Mouse (Mus musculus): Measurements from ENCODE around the gene Nat8f5.
"Not testable (repeated sequence)": the region's sequence is repeated elsewhere in the genome, so short reads cannot be mapped to it uniquely, and the experiment has no call there.

The Nat8f5 gene

DNA sequence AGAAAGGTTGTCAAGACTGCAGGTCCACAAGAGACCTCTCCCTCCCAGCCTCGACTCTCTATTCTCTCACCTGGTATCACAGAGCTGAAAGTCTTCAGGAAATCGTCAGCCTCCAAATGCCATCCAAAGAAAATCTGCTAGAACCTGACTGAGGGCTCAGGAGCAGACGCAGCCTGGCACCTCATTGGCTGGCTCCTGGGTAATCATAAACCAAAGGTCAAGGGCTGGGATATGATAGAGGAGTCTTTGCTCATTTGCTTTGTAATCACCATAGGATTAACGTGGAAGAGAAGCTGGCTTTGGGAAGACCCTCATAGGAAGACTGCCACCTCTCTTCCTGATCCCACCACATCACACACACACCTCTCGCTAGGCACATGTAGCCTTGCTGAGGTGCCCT, at the start of gene Nat8f5, which contains the start of gene Nat8f6:
Nat8f5 (minus strand) TSS at position 136 of the 400 bp plus-strand sequence.
Nat8f6 (minus strand) TSS at position 118 of the 400 bp plus-strand sequence.
- DNase-seq (ENCODE audit: low spot score in 2 of 2) = no peak

DNA sequence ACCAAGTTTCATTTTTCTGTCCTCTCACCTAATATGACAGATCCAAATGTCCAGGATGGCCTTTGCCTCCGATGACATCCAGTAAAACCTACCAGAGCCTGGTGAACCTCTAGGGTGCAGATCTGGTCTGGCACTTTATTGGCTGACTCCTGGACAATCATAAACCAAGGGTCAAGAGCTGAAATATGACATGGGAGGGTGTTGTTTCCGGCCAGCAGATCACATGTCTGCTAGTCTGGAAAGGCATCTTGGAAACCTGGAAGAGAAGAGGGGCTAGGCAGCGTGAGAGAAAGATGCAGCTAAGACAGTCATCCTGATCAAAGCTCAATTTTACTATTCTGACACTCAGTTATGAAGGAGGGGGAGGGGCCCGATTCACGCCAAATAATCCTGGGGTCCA, 48.2 kb upstream of the Nat8f5 start, which contains the start of gene Nat8f2:
Nat8f2 (minus strand) TSS at position 153 of the 400 bp plus-strand sequence.
- not testable (repeated sequence) for DNase-seq (ENCODE audit: low spot score in 2 of 2)

DNA sequence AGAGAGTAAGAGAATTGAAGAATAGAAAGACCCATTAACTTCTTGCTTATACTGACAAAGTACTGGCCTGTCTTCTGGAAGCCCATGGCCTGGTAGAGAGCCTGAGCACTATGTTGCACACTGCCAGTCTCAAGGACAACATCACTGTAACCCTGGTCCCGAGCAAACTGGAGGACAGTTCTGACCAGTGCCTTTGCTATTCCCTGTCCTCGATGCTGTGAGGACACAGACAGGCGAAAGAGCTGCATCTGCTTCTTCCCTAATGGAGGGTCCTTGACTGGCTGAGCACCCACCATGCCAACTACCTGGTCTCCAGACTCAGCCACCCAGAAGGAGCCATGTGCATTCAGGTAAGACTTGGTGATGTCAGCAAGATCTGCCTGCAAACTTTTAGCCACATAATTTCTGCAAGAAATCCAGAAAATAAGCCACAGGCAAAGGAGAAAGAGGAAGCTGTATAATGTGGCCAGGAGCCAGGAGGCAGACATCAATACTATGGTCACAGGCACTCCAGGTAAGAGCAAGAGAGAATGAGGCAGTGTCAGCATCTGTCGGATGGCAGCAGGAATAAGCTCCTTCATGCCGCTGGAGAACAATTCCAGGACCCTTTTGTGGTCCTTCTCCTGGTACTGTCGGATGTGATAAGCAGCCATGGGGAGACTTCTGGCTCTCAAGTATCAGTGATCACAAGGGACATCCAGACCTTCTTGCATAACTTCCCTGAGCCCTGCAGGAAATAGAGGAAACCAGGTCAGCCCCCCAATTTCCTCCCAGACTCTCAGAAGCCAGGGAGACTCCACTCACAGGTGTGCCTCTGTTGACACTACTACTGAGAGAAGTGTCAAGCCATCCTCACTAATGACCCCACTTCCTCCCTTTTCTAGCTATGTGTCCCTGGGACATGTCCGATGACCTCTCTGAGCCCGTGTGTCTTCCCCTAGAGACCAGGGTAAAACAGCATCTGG, 47.2 kb upstream of the Nat8f5 start:
- DNase-seq (ENCODE audit: low spot score in 2 of 2) = no peak

- not testable (repeated sequence) for DNase-seq (ENCODE audit: low spot score in 2 of 2)
Measured at GRCm38 (mm10) chr6:85866995-85867394, 46.2 kb upstream of the Nat8f5 start.

GRCm38 (mm10) chr6:85866166-85866565, 45.4 kb upstream of the Nat8f5 start:
- not testable (repeated sequence) for DNase-seq (ENCODE audit: low spot score in 2 of 2)

DNA sequence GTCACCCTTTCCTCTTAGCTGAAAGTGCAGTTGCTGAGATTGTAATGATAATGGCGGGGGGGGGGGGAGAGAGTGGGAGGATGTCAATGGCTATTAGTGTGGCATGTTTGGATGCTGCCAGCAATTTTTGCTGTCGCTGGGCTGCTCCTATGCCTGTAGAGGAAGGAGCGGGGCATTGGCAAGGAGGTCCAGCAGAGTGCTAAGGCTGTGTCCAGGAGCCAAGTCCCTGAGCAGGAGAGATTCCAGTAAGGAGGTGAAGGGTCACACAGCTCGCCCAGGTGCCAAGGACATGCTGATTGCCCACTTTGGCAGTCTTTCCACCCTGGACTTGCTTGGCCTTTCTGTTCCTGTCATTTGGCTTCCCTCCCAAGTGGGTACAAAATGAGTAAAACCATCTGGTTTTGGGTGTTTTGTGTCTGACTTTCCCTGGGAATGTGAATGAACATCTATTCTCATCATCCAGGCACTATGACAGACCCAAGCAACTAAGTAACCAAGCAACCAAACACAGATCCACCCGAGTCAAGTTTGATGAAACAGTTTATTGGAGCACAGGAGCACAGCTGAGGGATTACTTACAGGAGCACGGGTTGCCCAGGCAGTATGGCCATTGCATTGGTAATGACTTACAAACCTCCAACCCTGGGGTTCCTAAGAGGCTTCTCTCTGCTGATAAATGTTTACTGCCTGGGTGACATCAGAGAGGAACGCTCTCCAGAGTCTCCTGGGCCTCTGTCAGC, 44.3 kb upstream of the Nat8f5 start:
- not testable (repeated sequence) for DNase-seq (ENCODE audit: low spot score in 2 of 2)

GRCm38 (mm10) chr6:85863840-85864239, 43.1 kb upstream of the Nat8f5 start:
- DNase-seq (ENCODE audit: low spot score in 2 of 2) = no peak

DNA sequence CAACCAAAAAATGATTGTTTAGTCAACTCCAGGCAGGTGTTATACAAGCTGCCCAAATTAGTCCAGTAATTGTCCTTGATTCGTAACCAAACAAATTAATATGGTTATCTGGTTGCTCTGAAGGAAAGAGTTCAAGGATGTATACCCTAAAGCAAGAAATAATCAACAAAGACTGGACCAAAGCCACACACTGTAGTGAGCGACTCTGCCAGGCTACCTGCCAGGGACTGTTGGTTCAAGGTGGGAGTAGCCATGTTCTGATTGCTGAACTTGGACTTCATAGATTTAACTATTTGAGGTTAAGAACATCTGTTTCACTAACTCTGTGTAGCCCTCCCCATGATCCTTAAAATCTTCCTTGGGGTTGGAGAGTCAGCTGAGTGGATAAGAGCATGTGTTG, 42.4 kb upstream of the Nat8f5 start:
- no peak for DNase-seq (ENCODE audit: low spot score in 2 of 2)

GRCm38 (mm10) chr6:85862565-85862964, 41.8 kb upstream of the Nat8f5 start:
- DNase-seq (ENCODE audit: low spot score in 2 of 2) = no peak

DNA sequence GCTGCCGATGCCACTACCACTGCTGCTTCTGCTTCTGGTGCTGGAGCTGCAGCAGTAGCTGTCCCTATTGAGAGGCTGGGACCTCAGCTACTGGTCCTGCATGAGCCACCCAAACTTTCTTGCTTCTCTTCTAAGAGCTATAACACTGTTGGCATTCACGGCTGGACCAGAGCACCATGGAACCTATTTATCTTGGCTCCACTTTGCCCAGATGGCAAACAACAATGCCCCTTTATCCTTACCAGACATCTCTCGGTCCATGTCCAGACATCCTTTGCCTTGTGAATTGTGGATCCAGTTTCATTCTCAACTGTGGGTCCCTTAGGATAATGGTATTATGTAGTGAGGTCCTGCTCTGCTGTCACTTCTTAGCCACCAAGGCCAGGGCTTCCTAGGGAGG, 40.5 kb upstream of the Nat8f5 start:
- DNase-seq (ENCODE audit: low spot score in 2 of 2) = no peak

DNA sequence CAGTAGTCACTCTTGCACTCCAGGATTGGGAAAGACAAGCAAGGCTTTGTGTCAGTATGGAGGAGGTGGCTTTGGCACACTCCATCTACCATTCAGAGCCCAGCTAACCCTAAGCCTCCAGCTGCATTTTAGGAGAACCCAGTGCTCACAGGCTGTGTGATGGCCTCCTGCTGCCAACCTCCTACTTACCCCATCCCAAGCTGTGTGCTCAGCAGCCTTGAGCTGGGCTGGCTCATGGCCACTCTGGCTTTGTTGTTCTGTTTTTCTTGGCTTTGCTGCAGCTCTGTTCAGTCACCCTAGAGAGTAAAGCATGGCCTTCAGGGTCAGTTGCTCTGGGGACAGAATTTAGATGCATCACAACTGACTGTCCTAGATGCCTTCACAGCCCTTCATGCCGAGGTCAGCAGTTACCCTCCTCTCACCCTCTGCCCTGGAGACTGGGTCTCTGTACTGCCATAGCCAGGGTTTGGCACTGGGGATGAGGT, 35.5 kb upstream of the Nat8f5 start:
- DNase-seq (ENCODE audit: low spot score in 2 of 2) = no peak

GRCm38 (mm10) chr6:85853481-85853880, 32.7 kb upstream of the Nat8f5 start:
- DNase-seq (ENCODE audit: low spot score in 2 of 2) = no peak

GRCm38 (mm10) chr6:85851062-85851773, 30.4 kb upstream of the Nat8f5 start:
- DNase-seq (ENCODE audit: low spot score in 2 of 2) = no peak

- DNase-seq (ENCODE audit: low spot score in 2 of 2) = no peak
Measured at GRCm38 (mm10) chr6:85849240-85849639, 28.5 kb upstream of the Nat8f5 start.

GRCm38 (mm10) chr6:85848140-85848539, 27.4 kb upstream of the Nat8f5 start:
- no peak for DNase-seq (ENCODE audit: low spot score in 2 of 2)

DNA sequence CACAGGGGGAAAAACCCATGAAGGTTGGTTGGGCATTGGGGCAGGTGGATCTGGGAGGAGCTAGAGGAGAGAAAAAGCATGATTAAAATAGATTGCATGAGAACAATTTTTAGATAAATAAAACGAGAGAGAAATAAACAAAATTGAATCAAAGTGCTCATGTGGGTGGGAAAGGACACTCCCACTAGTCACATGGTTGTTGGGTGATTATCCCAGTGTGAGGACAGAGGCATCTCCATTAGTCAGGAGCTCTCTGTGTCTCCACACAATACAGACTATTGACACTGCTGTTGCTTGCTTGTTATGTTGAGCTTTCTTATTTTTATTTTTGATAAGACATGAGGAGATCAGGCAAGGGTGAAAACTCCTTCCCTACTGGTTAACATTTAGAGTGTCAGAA, 26.1 kb upstream of the Nat8f5 start:
- no peak for DNase-seq (ENCODE audit: low spot score in 2 of 2)

GRCm38 (mm10) chr6:85843677-85844458, 23.1 kb upstream of the Nat8f5 start:
- DNase-seq (ENCODE audit: low spot score in 2 of 2) = not testable (repeated sequence)

DNA sequence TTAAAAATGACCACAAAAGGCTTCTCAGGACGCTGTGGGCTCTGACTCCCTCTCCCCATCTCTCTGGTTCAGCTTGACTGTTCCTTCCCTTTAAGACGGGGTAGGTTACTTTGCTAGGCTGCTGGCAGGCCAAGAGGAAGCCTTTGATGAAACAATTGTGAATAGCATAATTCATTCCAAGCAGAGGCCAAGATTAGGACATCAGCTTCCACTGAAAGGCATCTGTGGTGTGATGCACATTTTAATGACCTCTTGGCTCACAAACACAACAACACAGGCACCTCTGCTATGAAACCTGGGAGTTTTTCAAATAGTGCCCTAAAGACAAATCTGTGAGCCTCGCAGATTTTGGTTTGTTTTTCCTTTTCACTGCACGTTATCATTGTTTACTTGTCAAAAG, 19.2 kb upstream of the Nat8f5 start:
- DNase-seq (ENCODE audit: low spot score in 2 of 2) = no peak

DNA sequence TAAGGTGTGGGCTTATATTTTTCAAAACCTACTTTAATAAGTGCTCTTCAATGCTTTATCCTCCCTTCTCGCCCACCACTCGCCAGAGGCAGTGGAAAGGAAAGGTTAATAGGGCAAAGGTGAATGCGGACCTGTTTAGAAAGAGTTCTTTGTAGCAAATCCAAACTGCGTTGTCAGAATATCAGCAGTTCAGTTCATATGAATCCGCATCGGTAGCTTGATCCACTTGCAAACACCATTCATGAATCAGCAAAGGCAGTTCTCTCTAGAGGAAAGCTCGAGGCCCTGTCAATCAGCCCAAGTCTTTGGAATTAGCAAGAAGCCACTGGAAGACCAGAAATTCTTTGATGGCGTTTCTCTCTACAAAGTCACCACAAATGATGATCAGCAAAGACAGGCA, 17.9 kb upstream of the Nat8f5 start:
- DNase-seq (ENCODE audit: low spot score in 2 of 2) = no peak

DNA sequence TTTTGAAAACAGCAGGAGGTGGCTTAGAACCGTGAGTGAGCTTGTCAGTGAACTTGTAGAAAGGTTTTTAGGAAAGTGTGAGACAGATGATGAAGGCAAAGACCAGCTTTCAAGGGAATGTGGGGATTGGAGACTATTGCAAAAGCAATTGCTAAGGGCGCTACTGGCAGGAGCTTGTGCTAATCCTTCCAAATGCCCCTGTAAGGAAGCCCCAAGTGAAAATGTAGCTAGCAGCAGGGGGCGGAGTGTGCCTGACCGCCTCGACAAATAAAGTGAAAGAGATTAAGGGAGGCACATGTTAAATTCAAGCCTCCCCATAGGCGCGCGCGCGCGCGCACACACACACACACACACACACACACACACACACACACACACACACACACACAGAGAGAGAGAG, 16.5 kb upstream of the Nat8f5 start:
- not testable (repeated sequence) for DNase-seq (ENCODE audit: low spot score in 2 of 2)

- not testable (repeated sequence) for DNase-seq (ENCODE audit: low spot score in 2 of 2)
Measured at GRCm38 (mm10) chr6:85836827-85837226, 16.1 kb upstream of the Nat8f5 start.
